Comparison of ENCODE assay signal across 18 mouse cellular contexts in genomic region chr7:136330431-136330830, GRCm38 (mm10).
"Had no signal": no experiment of that assay in that cellular context is flagged by ENCODE, and none has a peak within 500 bp of the region (broad histone marks: within the 10 kb centered on the region; RNA-seq: fewer than 3 reads in every experiment).

No protein-coding gene starts in this region.

- DNase-seq: lung, embryonic 14.5 days; lung, postnatal 10 days; lung, postnatal 4 days; midbrain, embryonic 14.5 days; retina, postnatal 1 day; right cerebral cortex, adult 18-20 months; right cerebral cortex, postnatal 25 days; right cerebral cortex, postnatal 4 days; spleen, adult 18-20 months; thymus, adult 18-20 months; thymus, postnatal 14 days; thymus, postnatal 36 days had no signal

- H3K27me3 ChIP-seq: midbrain, embryonic 12.5 days; neural tube, embryonic 13.5 days; neural tube, embryonic 15.5 days had no signal

- H3K9ac ChIP-seq: lung, embryonic 14.5 days; midbrain, embryonic 12.5 days; neural tube, embryonic 13.5 days; neural tube, embryonic 15.5 days had no signal

- H3K4me2 ChIP-seq: lung, embryonic 14.5 days; midbrain, embryonic 12.5 days; neural tube, embryonic 13.5 days; neural tube, embryonic 15.5 days had no signal

- H3K4me1 ChIP-seq: midbrain, embryonic 10.5 days; neural tube, embryonic 15.5 days had no signal

- H3K27ac ChIP-seq: midbrain, embryonic 10.5 days; midbrain, embryonic 12.5 days; neural tube, embryonic 13.5 days; neural tube, embryonic 15.5 days had no signal

- H3K36me3 ChIP-seq: midbrain, embryonic 10.5 days; midbrain, embryonic 12.5 days; neural tube, embryonic 13.5 days; neural tube, embryonic 15.5 days had no signal

- ATAC-seq: midbrain, embryonic 16.5 days had no signal

- H3K4me3 ChIP-seq: midbrain, embryonic 10.5 days; midbrain, embryonic 12.5 days; myocyte; neural tube, embryonic 13.5 days; neural tube, embryonic 15.5 days had no signal

- H3K9me3 ChIP-seq: midbrain, embryonic 10.5 days; midbrain, embryonic 12.5 days; neural tube, embryonic 15.5 days had no signal
